Comparison of ENCODE assay signal across 24 mouse cellular contexts in the genomic region with DNA sequence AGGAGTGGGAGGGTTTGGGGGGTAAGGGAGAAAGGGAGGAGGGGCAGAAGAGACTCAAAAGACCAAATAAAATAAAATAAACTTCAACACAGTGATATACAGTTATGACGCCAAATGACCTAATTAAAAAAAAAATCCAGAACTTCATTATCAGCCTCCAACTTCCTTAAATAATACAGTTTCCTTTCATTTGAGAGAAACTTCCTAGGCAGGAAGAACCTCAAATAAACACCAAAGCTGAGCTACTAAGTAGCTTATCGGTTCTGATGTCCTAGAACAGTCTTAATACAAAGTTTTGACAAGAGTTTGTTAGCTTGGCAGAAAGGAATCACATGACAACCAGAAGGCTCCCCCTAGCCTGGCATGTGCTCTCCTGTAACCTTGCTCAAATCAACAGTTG.
DNase-seq lines count a peak whose midpoint lies in the region; ATAC-seq and TF ChIP-seq lines count a peak whose summit lies in the region.
"Had no signal": no experiment of that assay in that cellular context is flagged by ENCODE, and none has a peak within 500 bp of the region (broad histone marks: within the 10 kb centered on the region; RNA-seq: fewer than 3 reads in every experiment).

No protein-coding gene starts in this region.

- 43% methylated on average over 2 of the region's 2 CpGs for WGBS in heart, postnatal 0 days
- 63% methylated on average over 2 of the region's 2 CpGs for WGBS in heart, embryonic 11.5 days (ENCODE audit: insufficient replicate concordance)
- 59% methylated on average over 2 of the region's 2 CpGs for WGBS in intestine, embryonic 16.5 days

- no peaks in the 10 kb centered on the region for H3K36me3 ChIP-seq in heart, postnatal 0 days (replicated peaks; ENCODE audit: control insufficient read depth, insufficient read depth, low read length)
- H3K36me3 ChIP-seq in heart, embryonic 11.5 days (ENCODE audit: control insufficient read depth, insufficient read depth, low read length): no peaks in the 10 kb centered on the region
- no peaks in the 10 kb centered on the region for H3K36me3 ChIP-seq in intestine, embryonic 16.5 days (ENCODE audit: control insufficient read depth, insufficient read depth, low read length)
- H3K36me3 ChIP-seq: G1E; hindbrain, embryonic 15.5 days; limb, embryonic 10.5 days; limb, embryonic 15.5 days; stomach, embryonic 15.5 days had no signal

- H3K27me3 ChIP-seq in heart, postnatal 0 days (ENCODE audit: control insufficient read depth, insufficient read depth, low read length): no peaks in the 10 kb centered on the region
- no peaks in the 10 kb centered on the region for H3K27me3 ChIP-seq in heart, embryonic 11.5 days (ENCODE audit: control insufficient read depth, insufficient read depth, low read length)
- H3K27me3 ChIP-seq in intestine, embryonic 16.5 days (replicated peaks; ENCODE audit: control insufficient read depth, insufficient read depth, low read length): no peaks in the 10 kb centered on the region
- H3K27me3 ChIP-seq: hindbrain, embryonic 15.5 days; limb, embryonic 15.5 days; stomach, embryonic 15.5 days had no signal

- peak; percentile 17 to 19 for DNase-seq in heart, adult 18-20 months
- DNase-seq in heart, postnatal 14 days: no peak
- no peak for DNase-seq in heart, postnatal 0 days (ENCODE audit: low spot score)
- DNase-seq in lung, adult 18-20 months: peak; percentile 20 to 39
- peak; percentile 11 for DNase-seq in lung, postnatal 14 days
- DNase-seq in left cerebral cortex, postnatal 14 days (ENCODE audit: low spot score in 2 of 2): no peak
- DNase-seq: adrenal gland, adult 8-10 months; cerebellum, adult 9-10 months; cerebellum, postnatal 36 days; gastrocnemius, postnatal 36 days; kidney, adult 18-20 months; kidney, postnatal 4 days; layer of hippocampus, postnatal 36 days; liver, postnatal 0 days; midbrain, embryonic 14.5 days had no signal

- H3K9ac ChIP-seq in heart, postnatal 0 days (replicated peaks; ENCODE audit: low read depth, low read length): no peak overlapping the region
- H3K9ac ChIP-seq in heart, embryonic 11.5 days (ENCODE audit: low read depth, low read length): no peak overlapping the region
- no peak overlapping the region for H3K9ac ChIP-seq in intestine, embryonic 16.5 days (ENCODE audit: low read depth, low read length)
- H3K9ac ChIP-seq: hindbrain, embryonic 15.5 days; limb, embryonic 15.5 days; liver, postnatal 0 days; stomach, embryonic 15.5 days had no signal

- TF ChIP-seq CTCF in heart, postnatal 0 days (IDR thresholded peaks at IDR 0.05; ENCODE audit: low read depth): no peak

- ATAC-seq in heart, postnatal 0 days (ENCODE audit: insufficient read depth, low read depth): peak; percentile 39; the same call in 1 of the 2 replicates
- ATAC-seq in heart, embryonic 11.5 days (replicated peaks; ENCODE audit: insufficient number of reproducible peaks, low FRiP score, low TSS enrichment): no peak
- no peak for ATAC-seq in intestine, embryonic 16.5 days
- ATAC-seq: forebrain, embryonic 14.5 days; inflammation-experienced regulatory T-cells, adult 6 months; liver, postnatal 0 days had no signal

- peaks cover 18% of the 10 kb centered on the region for H3K4me1 ChIP-seq in heart, postnatal 0 days (ENCODE audit: control insufficient read depth, insufficient read depth)
- H3K4me1 ChIP-seq in heart, embryonic 11.5 days (ENCODE audit: control insufficient read depth, insufficient read depth, low read length): no peaks in the 10 kb centered on the region
- H3K4me1 ChIP-seq in intestine, embryonic 16.5 days (ENCODE audit: control insufficient read depth, insufficient read depth, low read length): no peaks in the 10 kb centered on the region
- H3K4me1 ChIP-seq: hindbrain, embryonic 15.5 days; limb, embryonic 10.5 days; limb, embryonic 15.5 days; stomach, embryonic 15.5 days had no signal

- no peak overlapping the region for H3K4me2 ChIP-seq in heart, postnatal 0 days (ENCODE audit: low read depth, low read length)
- no peak overlapping the region for H3K4me2 ChIP-seq in heart, embryonic 11.5 days
- no peak overlapping the region for H3K4me2 ChIP-seq in intestine, embryonic 16.5 days (ENCODE audit: low read depth, low read length)
- H3K4me2 ChIP-seq: hindbrain, embryonic 15.5 days; limb, embryonic 15.5 days; stomach, embryonic 15.5 days had no signal

- intact Hi-C loops in heart, postnatal 14 days (cut with DNase I): loop anchor here (5.0 kb wide), 1 partner anchor 40 kb away; no protein-coding TSS in a partner anchor
- intact Hi-C loops in left cerebral cortex, postnatal 14 days (cut with DNase I): no loop called here

- TF ChIP-seq EP300 in heart, postnatal 0 days (IDR thresholded peaks at IDR 0.05; ENCODE audit: low read depth): no peak

- H3K4me3 ChIP-seq in heart, postnatal 0 days (ENCODE audit: low read depth, low read length): no peak overlapping the region
- no peak overlapping the region for H3K4me3 ChIP-seq in heart, embryonic 11.5 days (ENCODE audit: low read depth, low read length)
- H3K4me3 ChIP-seq in intestine, embryonic 16.5 days (ENCODE audit: low read length): no peak overlapping the region
- H3K4me3 ChIP-seq: hindbrain, embryonic 15.5 days; limb, embryonic 10.5 days; limb, embryonic 15.5 days; stomach, embryonic 15.5 days had no signal

- H3K9me3 ChIP-seq in heart, postnatal 0 days (replicated peaks; ENCODE audit: control insufficient read depth, low read length): no peaks in the 10 kb centered on the region
- H3K9me3 ChIP-seq in heart, embryonic 11.5 days (replicated peaks; ENCODE audit: control insufficient read depth, low read length): no peaks in the 10 kb centered on the region
- H3K9me3 ChIP-seq in intestine, embryonic 16.5 days (ENCODE audit: control insufficient read depth, low read length): no peaks in the 10 kb centered on the region
- H3K9me3 ChIP-seq: G1E; hindbrain, embryonic 15.5 days; limb, embryonic 10.5 days; limb, embryonic 15.5 days; stomach, embryonic 15.5 days had no signal

- no peak overlapping the region for H3K27ac ChIP-seq in heart, postnatal 0 days (ENCODE audit: low read depth)
- no peak overlapping the region for H3K27ac ChIP-seq in heart, embryonic 11.5 days (ENCODE audit: low read depth, low read length)
- no peak overlapping the region for H3K27ac ChIP-seq in intestine, embryonic 16.5 days (ENCODE audit: low read length)
- H3K27ac ChIP-seq: hindbrain, embryonic 15.5 days; limb, embryonic 10.5 days; limb, embryonic 15.5 days; stomach, embryonic 15.5 days had no signal

Comparison
In these comparisons a context has a peak if more than half of its experiments do, and no peak if none do; other contexts are left out.
1. DNase-seq: peak in heart, adult 18-20 months (2 of 2), lung, adult 18-20 months (2 of 2) and lung, postnatal 14 days (single experiment); none in heart, postnatal 14 days (0 of 2), heart, postnatal 0 days (single experiment) and left cerebral cortex, postnatal 14 days (0 of 2).